Mouse (Mus musculus) spleen, postnatal 4 days (tissue): Measurements from ENCODE around the gene Tmem121b.

Experiments used
- DNase-seq, 2 experiments: peaks; one replicate each; pipeline ENCODE4 v3.0.0; 2022; ENCODE audit warnings: low spot score in 2 of 2

The Tmem121b gene

GRCm38 (mm10) chr6:120465393-120465792, 28.2 kb downstream of the Tmem121b start:
- DNase-seq = peak in 1 of 2 experiments; percentile 53

GRCm38 (mm10) chr6:120464406-120464939, 29.1 kb downstream of the Tmem121b start:
- peak in 1 of 2 experiments; percentile 58 for DNase-seq

- DNase-seq = peak; percentile 51 to 75
Observed at GRCm38 (mm10) chr6:120463884-120464283, 29.7 kb downstream of the Tmem121b start.

- DNase-seq = peak; percentile 87 to 93
Observed at GRCm38 (mm10) chr6:120463086-120463871, 30.3 kb downstream of the Tmem121b start, which contains the start of gene Il17ra. Gene Il17ra (plus strand): TSS chr6:120463247.

GRCm38 (mm10) chr6:120462251-120462650, 31.4 kb downstream of the Tmem121b start:
- DNase-seq = peak in 1 of 2 experiments; percentile 57

GRCm38 (mm10) chr6:120461217-120461616, 32.4 kb downstream of the Tmem121b start:
- DNase-seq = peak in 1 of 2 experiments; percentile 60

GRCm38 (mm10) chr6:120457751-120458150, 35.9 kb downstream of the Tmem121b start:
- DNase-seq = no peak

GRCm38 (mm10) chr6:120457074-120457473, 36.5 kb downstream of the Tmem121b start:
- DNase-seq = peak in 1 of 2 experiments; percentile 60

- peak in 1 of 2 experiments; percentile 50 for DNase-seq
Observed at GRCm38 (mm10) chr6:120454627-120455077, 39.0 kb downstream of the Tmem121b start.

- DNase-seq = no peak
Observed at GRCm38 (mm10) chr6:120453556-120453955, 40.1 kb downstream of the Tmem121b start.

GRCm38 (mm10) chr6:120453103-120453445, 40.5 kb downstream of the Tmem121b start:
- peak in 1 of 2 experiments; percentile 56 for DNase-seq

GRCm38 (mm10) chr6:120452384-120453102, 41.1 kb downstream of the Tmem121b start:
- DNase-seq = peak in 1 of 2 experiments; percentile 56

GRCm38 (mm10) chr6:120450208-120450607, 43.4 kb downstream of the Tmem121b start:
- DNase-seq = no peak

GRCm38 (mm10) chr6:120443363-120444355, 49.9 kb downstream of the Tmem121b start:
- DNase-seq = no peak

- DNase-seq = no peak
Observed at GRCm38 (mm10) chr6:120442171-120442749, 51.3 kb downstream of the Tmem121b start.
